Mouse (Mus musculus) stomach, postnatal 0 days (tissue): ENCODE results near the gene Cd101.

Experiments
- CTCF ChIP-seq: IDR thresholded peaks from 2 replicates; pipeline ENCODE4 v1.5.1; 2016; ENCODE audit warnings: antibody characterized with exemption, low read depth, mild to moderate bottlenecking, moderate library complexity
- EP300 ChIP-seq: optimal IDR thresholded peaks from 2 replicates; pipeline ENCODE3; 2016; ENCODE audit warnings: antibody characterized with exemption

GRCm38 (mm10) chr3:101033644-101034043, 4.3 kb upstream of the Cd101 start:
- TF ChIP-seq CTCF = no peak
- no peak for TF ChIP-seq EP300
